Mouse (Mus musculus) bone marrow macrophage, adult 2 months (primary cell): ENCODE results near the gene Oit1.

ENCODE experiments used
- CTCF ChIP-seq: IDR thresholded peaks from 2 replicates; pipeline ENCODE4 v1.5.1; 2012; ENCODE audit warnings: low read depth, mild to moderate bottlenecking, low read length, moderate library complexity
- POLR2A ChIP-seq: IDR thresholded peaks from 2 replicates; pipeline ENCODE4 v1.6.1; 2012; ENCODE audit warnings: mild to moderate bottlenecking, low read depth, low read length, borderline replicate concordance

- TF ChIP-seq CTCF (no peak), POLR2A (no peak)
These were observed 71.7 kb downstream of the Oit1 start for GRCm38 (mm10) chr14:8306884-8307283.
